Mouse (Mus musculus): Measurements from ENCODE around the gene Trpm8. TPM values are rescaled to one million over a fixed set of nuclear protein-coding genes. Genes with fewer than 3 reads are reported as not detected.
A peak's percentile ranks its signal among the peaks of the same experiment; 100 is the strongest.

Trpm8 gene
- total and polyA plus RNA-seq, 3 experiments = not detected

DNA sequence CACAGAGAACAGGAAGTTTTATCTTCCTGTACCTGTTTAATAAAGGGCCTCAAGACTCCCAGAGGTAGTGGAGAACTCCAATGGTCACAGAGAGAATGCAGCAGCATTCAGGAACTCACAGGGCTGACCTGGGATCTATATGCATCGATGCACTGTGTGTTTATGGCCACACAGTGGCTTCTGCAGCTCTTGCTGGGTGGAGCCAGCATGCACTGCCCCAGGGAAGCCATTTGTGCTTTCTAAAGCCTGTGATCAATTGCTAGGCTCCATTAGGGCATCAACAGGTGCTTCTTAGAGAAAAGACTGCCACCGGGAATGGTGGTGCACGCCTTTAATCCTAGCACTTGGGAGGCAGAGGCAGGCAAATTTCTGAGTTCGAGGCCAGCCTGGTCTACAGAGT is 4.6 kb upstream of the Trpm8 start:
- peaks cover 58 to 70% of the 10 kb centered on the region in 2 experiments for H3K36me3 ChIP-seq (replicated peaks in 1 of 2; ENCODE audit: control insufficient read depth in 1 of 2, insufficient read depth in 1 of 2, low read length in 1 of 2)

DNA sequence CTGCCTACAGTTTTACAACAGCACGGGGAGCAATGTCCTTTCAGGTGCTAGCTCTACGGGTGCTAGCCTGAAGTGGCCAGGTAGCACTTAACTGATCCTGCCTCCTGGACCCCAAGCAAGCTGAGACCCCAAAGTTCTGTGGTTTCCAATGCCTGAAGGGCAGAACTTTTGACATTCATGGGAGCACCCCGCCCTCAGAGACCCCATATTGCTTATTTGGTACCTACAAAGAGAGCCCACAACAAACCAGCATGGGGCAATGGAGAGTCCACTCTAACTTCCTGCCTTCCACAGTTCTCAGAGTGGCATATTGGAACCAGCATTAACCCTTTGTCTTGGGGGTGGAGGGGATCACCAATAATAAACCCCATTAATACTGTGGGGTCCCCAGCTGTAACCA is 4.1 kb upstream of the Trpm8 start:
- Histone ChIP-seq H3K27me3 (replicated peaks) (peaks cover 3% of the 10 kb centered on the region), H3K36me3 (replicated peaks in 1 of 2; ENCODE audit: control insufficient read depth in 1 of 2, insufficient read depth in 1 of 2, low read length in 1 of 2) (peaks cover 53 to 65% of the 10 kb centered on the region in 2 experiments), H3K4me2 (ENCODE audit: insufficient read depth, low read depth, poor library complexity, severe bottlenecking) (no peak overlapping the region), H3K27ac (ENCODE audit: insufficient read depth, low read depth) (no peak overlapping the region), H3K9me3 (replicated peaks; ENCODE audit: low read length) (peaks cover 27% of the 10 kb centered on the region), H3K4me3 (replicated peaks in 1 of 3; ENCODE audit: low read depth in 2 of 3, low read length in 2 of 3, poor library complexity in 1 of 3) (no peak overlapping the region), H3K4me1 (ENCODE audit: control insufficient read depth in 1 of 2, insufficient read depth in 2 of 2) (peaks cover 5 to 20% of the 10 kb centered on the region in 2 experiments), H3K9ac (ENCODE audit: insufficient read depth, low read depth) (no peak overlapping the region), H3K79me2 (replicated peaks; ENCODE audit: control insufficient read depth, extremely low read depth, insufficient read depth, poor library complexity, severe bottlenecking) (peaks cover 31% of the 10 kb centered on the region)
- dilution Hi-C loops (cut with MboI; ENCODE audit: extremely low pct_ligation_motif_present, extremely low pct_unique_long_range_greater_than_20kb, low sequenced_read_pairs) = no loop called here
- in situ Hi-C loops (cut with MboI; ENCODE audit: low pct_ligation_motif_present, low pct_unique_long_range_greater_than_20kb, low sequenced_read_pairs) = no loop called here
- DNase-seq (ENCODE audit: extremely low read depth) = no peak
- TF ChIP-seq USF1 (IDR thresholded peaks at IDR 0.05; ENCODE audit: low read depth, low read length) (no peak), GABPA (IDR thresholded peaks at IDR 0.05; ENCODE audit: insufficient replicate concordance, low read depth, low read length) (no peak), POLR2A (IDR thresholded peaks at IDR 0.05; ENCODE audit: low read depth, low read length) (no peak), CTCF (conservative IDR thresholded peaks at IDR 0.05 in 1 of 2, IDR thresholded peaks at IDR 0.05 in 1 of 2; ENCODE audit: low read depth in 2 of 2, low read length in 2 of 2) (no peak), MEF2A (IDR thresholded peaks at IDR 0.05; ENCODE audit: borderline replicate concordance, low read depth, low read length) (no peak), USF2 (conservative IDR thresholded peaks at IDR 0.05; ENCODE audit: low read depth, low read length) (no peak), JUN (IDR thresholded peaks at IDR 0.05; ENCODE audit: insufficient read depth, low read depth, low read length) (no peak), ZMIZ1 (IDR thresholded peaks at IDR 0.05; ENCODE audit: low read depth, low read length) (0 out of 2 replicates have a peak, but pooled peaks have one; percentile 1), CHD2 (IDR thresholded peaks at IDR 0.05; ENCODE audit: low read length) (no peak)

More for the DNA sequence above, 4.6 kb upstream of the Trpm8 start:
- Histone ChIP-seq H3K4me2 (ENCODE audit: insufficient read depth, low read depth, poor library complexity, severe bottlenecking) (no peak overlapping the region), H3K79me2 (replicated peaks; ENCODE audit: control insufficient read depth, extremely low read depth, insufficient read depth, poor library complexity, severe bottlenecking) (peaks cover 31% of the 10 kb centered on the region), H3K9me3 (replicated peaks; ENCODE audit: low read length) (peaks cover 24% of the 10 kb centered on the region), H3K4me3 (replicated peaks in 1 of 3; ENCODE audit: low read depth in 2 of 3, low read length in 2 of 3, poor library complexity in 1 of 3) (no peak overlapping the region), H3K4me1 (ENCODE audit: control insufficient read depth in 1 of 2, insufficient read depth in 2 of 2) (peaks cover 5 to 17% of the 10 kb centered on the region in 2 experiments), H3K27me3 (replicated peaks) (no peaks in the 10 kb centered on the region), H3K9ac (ENCODE audit: insufficient read depth, low read depth) (no peak overlapping the region), H3K27ac (ENCODE audit: insufficient read depth, low read depth) (no peak overlapping the region)
- dilution Hi-C loops (cut with MboI; ENCODE audit: extremely low pct_ligation_motif_present, extremely low pct_unique_long_range_greater_than_20kb, low sequenced_read_pairs) (no loop called here), in situ Hi-C loops (cut with MboI; ENCODE audit: low pct_ligation_motif_present, low pct_unique_long_range_greater_than_20kb, low sequenced_read_pairs) (no loop called here)
- no peak for TF ChIP-seq ELF1 (IDR thresholded peaks at IDR 0.05; ENCODE audit: low read depth, low read length)
- no peak for TF ChIP-seq ZNF384 (IDR thresholded peaks at IDR 0.05; ENCODE audit: low read depth, low read length)
- TF ChIP-seq NELFE (IDR thresholded peaks at IDR 0.05; ENCODE audit: low read depth, low read length) = no peak
- TF ChIP-seq TCF12 (IDR thresholded peaks at IDR 0.05; ENCODE audit: low read depth, low read length) = no peak
- no peak for TF ChIP-seq ZMIZ1 (IDR thresholded peaks at IDR 0.05; ENCODE audit: low read depth, low read length)
- no peak for TF ChIP-seq MEF2A (IDR thresholded peaks at IDR 0.05; ENCODE audit: borderline replicate concordance, low read depth, low read length)
- TF ChIP-seq POLR2AphosphoS2 (IDR thresholded peaks at IDR 0.05; ENCODE audit: low read depth, low read length) = no peak
- TF ChIP-seq KAT2A (IDR thresholded peaks at IDR 0.05; ENCODE audit: insufficient replicate concordance, low read length) = no peak
- no peak for TF ChIP-seq E2F4 (IDR thresholded peaks at IDR 0.05; ENCODE audit: insufficient replicate concordance, low read depth, low read length)
- no peak for TF ChIP-seq JUND (conservative IDR thresholded peaks at IDR 0.05; ENCODE audit: low read depth, low read length)
- no peak for TF ChIP-seq CHD2 (IDR thresholded peaks at IDR 0.05; ENCODE audit: low read length)
- no peak for TF ChIP-seq ZKSCAN1 (IDR thresholded peaks at IDR 0.05; ENCODE audit: borderline replicate concordance, low read depth, low read length)
- no peak for DNase-seq (ENCODE audit: extremely low read depth)
